Mouse (Mus musculus) 3T3-L1 (cell line): Measurements from ENCODE around the gene Ermn.

Experiments used
- DNase-seq: peaks from one replicate; pipeline ENCODE4 v3.0.0-alpha.2; 2015; ENCODE audit warnings: low read depth, low spot score

The Ermn gene

GRCm38 (mm10) chr2:58052821-58053581 is at the start of gene Ermn:
Ermn (minus strand) TSS chr2:58052864.
- no peak for DNase-seq

- no peak for DNase-seq
These were observed 42.2 kb upstream of the Ermn start for GRCm38 (mm10) chr2:58094818-58095217.

DNA sequence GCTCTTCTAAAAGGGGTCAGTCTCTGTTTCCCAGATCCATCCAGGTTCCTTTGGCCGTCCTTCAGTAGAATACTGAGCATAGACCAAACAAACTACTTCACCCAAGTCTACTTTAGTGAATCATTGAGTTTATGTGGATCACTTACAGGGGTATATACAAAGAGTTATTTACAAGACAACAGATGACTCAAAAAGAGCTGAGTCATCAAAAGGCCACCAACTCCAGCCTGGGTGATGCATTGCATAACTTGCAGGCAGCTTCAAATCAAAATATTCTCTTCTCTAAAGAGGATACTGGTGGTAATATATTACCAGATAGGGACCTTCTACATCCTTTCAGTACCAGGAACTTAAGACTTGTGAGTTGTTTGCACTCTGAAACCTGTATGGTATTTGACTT is 33.8 kb upstream of the Ermn start:
- DNase-seq: no peak

GRCm38 (mm10) chr2:58079849-58080248 is 27.2 kb upstream of the Ermn start:
- DNase-seq: peak; percentile 80

- peak; percentile 76 for DNase-seq
These were observed 2.7 kb upstream of the Ermn start for GRCm38 (mm10) chr2:58055383-58055782.

- DNase-seq: no peak
These were observed 10.8 kb downstream of the Ermn start for GRCm38 (mm10) chr2:58041867-58042266.

DNA sequence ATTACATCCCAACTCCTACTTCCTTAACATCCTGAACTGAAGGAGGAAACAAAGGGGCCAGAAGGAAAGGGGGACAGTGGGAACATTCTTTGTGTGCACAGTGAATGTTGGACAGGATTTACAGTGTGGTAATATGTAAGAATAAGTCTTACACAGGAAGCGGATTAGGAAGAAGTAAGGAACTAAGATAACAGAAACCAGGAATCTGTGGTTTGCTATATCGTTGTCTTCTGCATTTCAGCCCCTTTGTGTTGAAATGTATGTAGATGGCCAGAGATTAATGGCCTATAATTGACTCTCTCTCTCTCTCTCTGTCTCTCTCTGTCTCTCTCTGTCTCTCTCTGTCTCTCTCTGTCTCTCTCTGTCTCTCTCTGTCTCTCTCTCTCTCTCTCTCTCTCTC is 15.7 kb downstream of the Ermn start:
- DNase-seq: no peak

GRCm38 (mm10) chr2:58035635-58036034 is 17.0 kb downstream of the Ermn start:
- DNase-seq: no peak

- DNase-seq: peak; percentile 61
These were observed 21.2 kb downstream of the Ermn start for GRCm38 (mm10) chr2:58031431-58031830.

DNA sequence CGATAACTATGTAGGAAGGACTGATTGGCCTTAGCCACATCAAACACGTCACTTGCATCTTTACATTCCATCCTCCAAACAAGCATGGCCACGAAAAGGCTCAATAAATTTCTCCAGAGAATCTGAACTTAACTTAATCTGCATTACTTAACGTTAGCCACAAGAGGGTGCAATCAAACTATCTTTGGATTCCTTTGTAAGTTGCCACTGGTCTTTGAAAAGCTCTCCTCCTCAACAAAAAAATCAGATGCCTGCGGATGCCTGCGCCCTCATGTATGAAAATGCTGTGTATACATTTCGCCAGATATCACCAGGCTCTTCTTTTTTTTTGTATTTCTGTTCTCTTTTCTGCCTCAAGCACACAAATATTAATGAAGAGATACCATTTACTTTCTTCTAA is 23.3 kb downstream of the Ermn start:
- peak; percentile 76 for DNase-seq

- peak; percentile 35 for DNase-seq
These were observed 25.9 kb downstream of the Ermn start for GRCm38 (mm10) chr2:58026740-58027139.

DNA sequence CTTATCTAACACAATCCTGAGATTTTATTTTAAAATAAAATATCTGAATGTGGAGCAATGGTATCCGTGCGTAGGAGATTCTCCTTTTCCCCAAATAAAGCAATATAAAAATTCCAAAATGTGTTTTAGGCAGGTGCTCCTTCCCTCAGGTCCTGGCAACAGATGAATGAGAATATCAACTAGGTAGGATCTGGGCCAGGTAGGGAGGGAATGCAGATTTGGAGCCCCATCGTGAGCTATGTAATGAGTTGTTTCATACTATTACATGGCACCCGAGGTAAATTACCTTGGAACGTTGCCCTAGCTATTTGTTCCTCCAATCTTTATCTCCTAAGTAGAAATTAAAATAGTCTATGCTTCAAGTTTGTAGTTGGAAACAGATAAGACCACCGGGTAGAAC is 29.1 kb downstream of the Ermn start:
- DNase-seq: no peak

DNA sequence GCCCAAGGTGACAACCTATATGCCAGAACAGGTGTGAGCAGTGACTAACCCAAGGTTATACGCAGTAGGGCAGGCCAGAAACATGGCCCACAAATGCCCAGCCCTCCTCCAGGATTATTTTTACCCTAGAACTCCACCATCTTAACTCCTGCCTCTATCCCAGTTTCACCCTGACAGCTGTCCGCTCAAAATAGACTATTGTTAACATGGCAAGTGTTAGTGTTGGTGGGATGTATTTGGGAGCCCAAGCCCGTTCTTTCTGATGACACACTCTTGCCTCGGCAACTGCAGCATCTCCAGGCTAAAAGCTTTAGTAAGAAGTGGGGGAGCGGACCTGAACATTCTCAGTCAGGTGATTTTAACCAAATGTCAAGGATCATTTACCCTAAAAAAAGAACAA is 45.6 kb downstream of the Ermn start:
- no peak for DNase-seq

GRCm38 (mm10) chr2:58001497-58001896 is 51.2 kb downstream of the Ermn start:
- DNase-seq: no peak

- DNase-seq: no peak
These were observed 54.8 kb downstream of the Ermn start, which contains the start of gene Galnt5 for GRCm38 (mm10) chr2:57997752-57998430. Galnt5 (plus strand) TSS chr2:57997884.
